Mouse (Mus musculus) spleen, postnatal 4 days (tissue): Measurements from ENCODE around the gene Vmac.

Experiments
- DNase-seq, 2 experiments: peaks; one replicate each; pipeline ENCODE4 v3.0.0; 2022; ENCODE audit warnings: low spot score in 2 of 2

The Vmac gene

DNA sequence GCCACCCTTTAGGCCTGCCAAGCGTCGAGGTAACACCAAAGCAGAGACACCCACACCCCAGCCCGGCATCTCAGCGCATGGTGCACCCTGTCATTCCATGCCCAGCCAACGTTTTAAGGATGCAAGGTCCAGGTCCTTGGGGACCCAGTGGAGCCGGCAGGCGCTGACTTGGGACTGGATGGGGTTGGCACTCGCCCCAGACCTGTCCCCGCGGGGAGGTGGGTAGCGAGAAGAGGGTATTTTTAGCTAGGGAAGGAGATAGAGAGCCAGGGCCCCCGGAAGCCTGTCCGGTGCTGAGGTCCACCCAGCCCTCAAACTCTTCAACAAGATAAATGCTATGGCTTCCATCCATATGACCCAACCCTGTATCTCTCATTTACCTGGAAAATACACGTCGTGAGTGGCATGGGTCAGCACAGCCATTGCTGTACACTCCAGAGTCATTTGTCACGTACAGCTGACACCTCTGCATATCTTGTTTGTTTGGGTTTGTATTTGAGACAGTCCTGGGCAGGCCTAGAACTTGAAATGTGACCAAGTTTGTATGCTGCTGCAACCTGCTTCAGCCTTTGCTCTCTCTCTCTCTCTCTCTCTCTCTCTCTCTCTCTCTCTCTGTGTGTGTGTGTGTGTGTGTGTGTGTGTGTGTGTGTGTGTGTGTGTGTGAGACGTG, 22.4 kb upstream of the Vmac start:
- DNase-seq = no peak

DNA sequence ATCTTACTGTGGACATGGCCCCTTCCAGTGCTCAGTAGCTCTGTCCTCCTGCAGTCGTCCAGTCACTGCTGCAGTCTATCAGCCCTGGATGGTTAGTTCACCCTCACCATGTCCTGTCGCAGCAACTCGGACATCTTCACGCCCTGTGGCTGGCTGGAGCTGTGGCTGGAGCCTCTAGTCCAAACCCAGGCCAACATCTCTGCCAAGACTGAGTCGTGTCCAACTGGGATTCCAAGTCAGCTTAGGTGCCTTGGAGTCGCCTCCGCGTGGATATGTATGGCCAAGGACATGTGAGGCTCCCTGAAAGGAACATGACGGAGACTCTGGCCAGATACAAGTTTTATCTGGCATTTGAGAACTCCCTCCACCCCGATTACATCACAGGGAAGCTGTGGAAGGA, 20.4 kb upstream of the Vmac start:
- no peak for DNase-seq

DNA sequence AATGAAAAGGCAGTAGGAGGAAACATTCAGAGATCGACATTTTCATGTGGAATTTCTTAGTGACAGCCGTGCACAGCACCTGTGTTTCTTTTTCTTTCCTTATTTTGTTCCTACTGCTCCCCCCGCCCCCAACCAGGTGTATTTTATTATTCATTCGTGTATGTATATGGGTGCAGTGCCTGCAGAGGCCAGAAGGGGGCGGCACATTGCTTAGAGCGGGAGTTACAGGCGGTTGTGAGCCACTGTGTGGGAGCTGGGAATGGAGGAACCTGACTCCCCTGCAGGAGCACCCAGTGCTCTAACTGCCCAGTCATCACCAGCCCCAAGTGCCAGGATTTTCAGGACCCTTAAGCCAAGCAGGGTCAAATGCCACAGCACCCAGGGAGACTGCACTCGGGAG, 18.7 kb upstream of the Vmac start:
- DNase-seq = no peak

DNA sequence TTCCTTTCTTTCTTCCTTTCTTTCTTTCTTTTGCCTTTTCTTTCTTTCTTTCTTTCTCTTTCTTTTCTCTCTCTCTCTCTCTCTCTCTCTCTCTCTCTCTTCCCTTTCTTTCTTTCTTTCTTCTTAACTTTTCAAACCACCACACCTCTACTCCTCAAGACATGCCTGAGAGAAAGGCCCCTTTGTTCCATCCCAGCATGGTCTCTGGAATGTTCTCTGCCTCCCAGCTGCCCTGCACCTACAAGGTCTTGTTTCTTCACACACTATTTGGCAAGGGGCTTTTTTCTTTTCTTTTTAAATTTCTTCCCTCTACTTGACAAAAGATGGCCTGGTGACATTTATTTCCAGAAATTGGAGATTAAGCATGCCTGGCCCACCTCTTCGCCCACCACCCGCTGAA, 11.8 kb upstream of the Vmac start:
- DNase-seq = no peak

DNA sequence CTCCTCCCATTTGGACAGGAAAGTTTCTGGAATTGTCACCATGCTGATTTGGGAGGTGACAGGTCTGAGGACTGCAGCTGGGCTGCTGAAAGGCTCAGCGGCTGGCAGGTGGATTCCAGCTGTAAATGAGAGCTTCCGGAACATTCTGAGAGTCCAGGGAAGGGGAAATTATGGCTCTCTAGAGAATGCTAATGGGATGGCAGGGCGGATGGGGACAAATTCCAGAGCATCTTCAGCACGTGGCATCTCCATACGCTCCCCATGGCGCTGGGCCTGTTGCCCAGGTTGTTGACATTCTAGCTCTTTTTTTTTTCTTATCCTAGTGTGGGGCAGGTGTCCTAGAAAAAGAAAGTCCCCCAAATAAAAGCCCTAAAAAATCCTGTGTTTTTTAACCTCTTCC, 11.3 kb upstream of the Vmac start:
- DNase-seq = no peak

DNA sequence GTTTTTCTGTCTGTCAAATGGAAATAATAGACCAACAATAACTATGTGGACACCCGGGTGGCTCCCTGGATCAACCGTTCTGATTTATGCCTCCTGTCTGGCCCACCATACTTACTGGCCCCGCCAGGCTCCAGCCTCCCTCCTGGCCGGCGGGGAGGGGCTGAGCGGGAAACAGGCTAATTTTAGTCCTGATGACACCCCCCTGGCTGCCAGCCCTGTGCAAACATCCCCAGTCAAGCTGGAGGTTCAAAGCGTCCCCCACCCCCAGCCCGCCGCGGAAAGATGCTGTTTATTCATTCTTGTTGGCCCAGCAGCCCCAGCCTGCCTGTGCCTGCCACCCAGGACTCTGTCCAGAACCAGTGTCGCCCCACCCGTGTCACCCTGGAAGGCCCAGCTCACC, 10.3 kb upstream of the Vmac start:
- DNase-seq = no peak

DNA sequence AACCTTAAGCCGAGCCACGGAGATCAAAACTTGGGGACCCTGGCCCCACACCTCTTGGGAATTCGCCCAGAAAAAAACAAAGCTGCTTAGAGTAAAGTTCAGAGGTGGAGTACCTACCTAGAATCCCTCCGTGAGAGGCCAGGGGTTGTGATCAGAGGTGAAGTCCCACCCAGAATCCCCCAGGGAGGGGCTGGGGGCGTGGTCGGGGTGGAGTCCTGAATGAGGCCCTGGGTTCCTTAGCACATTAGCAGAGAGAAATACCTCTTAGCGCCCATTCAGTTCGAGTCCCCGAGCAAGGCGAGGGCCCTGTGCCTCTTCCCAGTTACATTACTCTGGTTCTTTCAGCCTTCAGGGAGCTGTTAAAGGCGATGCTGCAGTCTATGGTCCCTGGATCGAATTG, 9.8 kb upstream of the Vmac start:
- peak in 1 of 2 experiments; percentile 33 for DNase-seq

DNA sequence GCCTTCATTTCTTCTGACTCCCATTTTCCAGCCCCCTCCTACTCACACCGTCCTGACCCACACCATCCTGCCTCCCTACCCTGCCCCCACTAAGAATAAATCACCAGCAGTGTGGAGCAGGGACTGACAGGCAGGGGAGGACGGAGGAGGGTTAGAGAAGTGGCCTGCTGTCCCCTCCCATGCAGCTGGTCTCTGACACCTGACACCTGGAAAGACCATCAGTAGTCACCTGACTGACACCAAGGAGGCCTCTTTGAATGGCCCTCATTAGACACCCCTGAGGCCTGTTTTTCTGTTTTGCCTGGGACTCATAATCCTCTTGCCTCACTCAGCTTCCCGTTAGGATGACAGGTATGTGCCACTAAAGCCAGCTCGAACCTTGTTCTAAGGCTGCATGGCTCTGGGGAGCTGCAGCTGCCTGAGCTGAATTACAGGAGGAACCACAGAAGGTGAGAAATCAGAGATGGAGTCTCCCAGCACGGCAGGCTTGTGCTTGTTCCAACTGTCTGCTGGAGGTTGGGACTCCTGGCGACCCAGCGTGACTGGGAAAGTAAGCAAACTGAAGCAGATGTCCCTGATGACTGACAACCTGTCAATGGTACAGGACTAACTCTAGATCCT, 9.3 kb upstream of the Vmac start:
- DNase-seq = no peak

DNA sequence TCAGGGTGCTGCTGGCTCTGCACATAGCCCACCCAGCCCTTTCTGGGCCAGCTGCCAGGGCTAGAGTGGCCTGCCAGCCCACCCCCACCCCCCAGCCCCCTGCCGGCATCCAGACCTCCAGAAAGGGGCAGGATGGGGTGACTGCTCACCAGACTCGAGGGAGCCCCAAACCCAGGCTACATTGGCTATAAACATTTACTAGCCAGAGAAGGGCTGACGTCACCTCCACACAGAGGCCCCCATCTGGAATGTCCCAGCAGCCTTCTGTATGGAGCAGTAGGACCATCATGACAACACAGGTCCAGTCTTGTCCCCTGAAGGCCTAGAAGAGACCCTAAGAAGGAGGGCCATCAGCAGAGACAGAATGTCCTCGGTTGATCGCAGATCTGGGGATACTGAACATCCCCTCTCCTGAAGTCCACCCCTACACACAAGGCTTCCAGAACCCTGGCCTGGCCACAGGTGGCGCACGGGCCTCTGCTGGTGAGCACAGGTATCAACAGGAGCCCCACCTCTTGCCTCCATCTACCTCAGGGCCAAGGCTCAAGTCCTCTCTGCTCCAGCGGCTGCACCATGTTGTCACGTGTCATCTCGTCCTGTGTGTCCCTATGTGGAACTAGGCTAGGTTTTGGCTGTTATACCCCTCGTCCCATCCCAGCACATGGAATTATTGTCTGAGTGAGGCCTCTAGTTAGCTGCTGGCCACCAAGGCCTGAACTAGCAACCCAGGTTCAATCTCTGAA, 5.8 kb upstream of the Vmac start:
- no peak for DNase-seq

DNA sequence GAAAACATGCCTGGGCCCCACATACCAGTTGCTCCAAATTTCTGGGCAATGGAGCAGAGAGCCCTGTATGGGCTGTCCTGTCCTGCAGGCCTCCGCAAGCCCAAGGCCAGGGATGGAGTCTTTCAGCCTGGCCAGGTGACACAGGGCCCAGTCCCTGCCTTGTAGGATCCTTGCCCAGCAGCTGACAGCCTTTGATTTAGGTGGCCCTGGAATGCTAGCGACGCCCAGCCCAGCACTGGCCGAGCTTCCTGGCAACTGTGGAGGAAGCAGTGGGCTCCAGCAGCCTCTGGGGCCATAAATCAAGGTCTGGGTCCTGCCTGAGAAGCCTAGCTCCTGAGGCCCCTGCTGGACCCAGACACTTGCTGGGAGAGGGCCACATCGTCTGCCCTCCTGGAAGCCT, 4.6 kb upstream of the Vmac start:
- no peak for DNase-seq

DNA sequence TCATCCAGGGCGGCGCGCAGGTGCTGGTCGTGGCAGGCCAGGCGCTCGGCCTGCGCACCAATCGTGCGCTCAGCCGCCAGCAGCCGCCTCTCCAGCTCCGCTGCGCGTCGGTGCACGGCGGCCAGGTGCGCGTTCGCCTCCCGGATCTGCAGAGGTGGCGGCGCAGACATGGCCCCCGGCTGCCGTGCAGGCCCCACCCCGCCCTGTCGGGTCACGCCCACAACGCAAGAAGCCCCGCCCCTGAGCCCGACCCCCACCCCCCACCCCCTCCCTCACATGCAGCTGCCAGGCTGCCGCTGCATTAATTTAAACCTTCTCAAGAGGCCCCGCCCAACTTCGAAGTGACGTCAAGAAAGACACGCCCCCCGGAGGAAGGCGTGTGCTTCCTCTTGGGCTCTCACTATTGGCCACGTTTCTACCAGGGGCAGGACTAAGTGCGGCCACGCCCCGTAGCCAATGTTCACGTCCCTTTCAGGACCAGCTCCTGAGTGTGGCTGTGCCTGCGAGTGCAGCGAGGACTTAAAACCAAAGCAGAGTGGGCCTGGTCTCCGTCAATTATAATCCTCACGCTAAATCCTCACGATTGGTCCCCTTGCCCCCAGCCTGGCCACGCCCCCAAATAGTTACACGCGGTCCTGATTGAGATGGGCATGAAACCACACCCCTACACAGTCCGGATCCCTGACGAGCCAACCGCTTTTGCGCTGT, 1.0 kb downstream of the Vmac start:
- peak; percentile 96 for DNase-seq

DNA sequence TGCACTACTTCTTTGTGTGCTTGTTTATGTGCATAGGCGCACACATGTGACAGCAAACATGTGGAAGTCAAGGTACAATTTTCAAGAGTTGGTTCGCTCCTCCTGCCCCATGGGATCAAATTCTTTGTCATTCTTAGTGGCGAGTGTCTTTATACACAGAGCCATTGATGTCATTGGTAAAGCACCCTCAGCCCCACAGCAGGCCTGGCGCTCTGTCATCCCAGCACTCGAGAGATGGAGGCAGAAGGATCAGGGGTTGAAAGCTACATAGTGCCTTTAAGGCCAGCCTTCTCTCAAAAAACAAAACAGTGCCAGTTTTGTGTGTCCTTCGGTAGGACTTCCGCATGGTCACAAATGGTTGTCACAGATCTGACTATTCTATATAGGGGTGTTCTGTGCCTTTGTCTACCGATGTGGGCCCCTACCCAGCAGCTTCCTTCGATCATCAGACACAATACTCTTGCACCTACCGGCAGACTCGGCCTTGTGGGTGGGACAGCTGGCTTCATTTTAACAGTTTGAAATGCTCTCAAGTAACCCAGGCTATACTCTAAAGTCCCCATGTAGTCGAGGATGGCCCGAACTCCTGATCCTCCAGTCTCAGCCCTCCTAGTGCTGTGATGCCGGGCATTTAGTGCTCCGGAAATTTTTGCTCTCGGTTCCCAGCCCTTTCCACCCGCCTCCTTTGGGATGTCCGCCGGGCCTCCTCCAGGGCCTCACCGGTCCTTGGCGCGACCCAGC, 1.7 kb downstream of the Vmac start:
- peak in 1 of 2 experiments; percentile 69 for DNase-seq

DNA sequence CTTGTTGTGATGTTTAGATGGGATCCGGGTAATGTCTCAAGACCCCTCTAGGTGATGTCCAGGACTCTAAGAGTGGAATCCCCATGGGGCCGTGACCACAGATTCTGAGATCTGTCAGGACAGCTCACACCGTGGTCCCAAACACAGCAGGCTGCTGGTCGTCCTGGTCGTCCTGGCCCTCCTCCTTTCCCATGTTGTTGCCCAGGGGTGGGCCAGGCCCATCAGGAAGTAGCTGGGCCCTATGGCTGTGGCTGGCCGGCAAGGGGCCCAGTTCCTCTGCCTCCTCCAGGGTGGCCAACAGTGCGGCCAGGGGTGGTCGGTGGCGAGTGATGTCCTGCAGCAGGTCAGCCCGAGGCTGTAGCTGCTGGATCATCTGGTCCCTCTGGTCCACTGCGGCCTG, 2.5 kb downstream of the Vmac start:
- DNase-seq = no peak

DNA sequence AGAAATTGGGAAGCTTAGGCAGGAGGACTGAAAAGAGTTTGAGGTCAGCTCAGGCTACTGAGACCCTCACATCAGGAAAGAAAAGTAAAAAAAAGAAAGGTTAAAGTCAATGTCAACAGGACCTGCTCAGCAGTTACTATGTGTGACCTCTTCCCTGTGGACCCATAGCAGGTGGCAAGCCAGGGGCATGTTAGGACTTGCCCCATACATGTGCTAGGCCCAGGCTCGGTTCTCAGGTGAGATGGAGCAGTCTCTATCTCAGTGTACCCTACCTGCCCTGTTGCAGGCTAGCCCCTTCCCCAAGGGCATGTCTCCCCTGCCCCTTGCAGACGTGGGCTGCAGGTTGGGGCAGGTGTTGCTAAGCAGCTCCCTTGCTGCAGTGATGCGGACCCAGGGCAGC, 8.1 kb downstream of the Vmac start:
- DNase-seq = no peak

DNA sequence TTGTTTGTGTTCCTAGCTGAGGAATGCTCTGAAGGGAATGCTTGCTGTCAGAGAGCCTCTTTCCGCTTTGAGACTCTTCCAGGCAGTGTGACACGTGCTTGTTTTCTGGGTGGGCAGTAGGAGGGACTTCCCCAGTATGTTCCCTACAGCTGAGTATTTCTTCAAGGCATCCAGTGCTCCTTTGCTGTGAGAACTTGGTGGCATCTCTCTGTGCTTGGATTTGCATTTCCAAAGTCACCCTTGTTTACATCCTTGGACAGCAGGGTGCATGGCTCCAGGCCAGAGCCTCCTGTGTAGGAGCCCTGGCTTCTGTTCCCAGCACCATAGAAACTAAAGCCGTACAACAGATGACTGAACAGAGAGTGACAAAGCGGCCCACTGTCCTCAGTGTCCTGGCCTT, 9.1 kb downstream of the Vmac start:
- DNase-seq = no peak

DNA sequence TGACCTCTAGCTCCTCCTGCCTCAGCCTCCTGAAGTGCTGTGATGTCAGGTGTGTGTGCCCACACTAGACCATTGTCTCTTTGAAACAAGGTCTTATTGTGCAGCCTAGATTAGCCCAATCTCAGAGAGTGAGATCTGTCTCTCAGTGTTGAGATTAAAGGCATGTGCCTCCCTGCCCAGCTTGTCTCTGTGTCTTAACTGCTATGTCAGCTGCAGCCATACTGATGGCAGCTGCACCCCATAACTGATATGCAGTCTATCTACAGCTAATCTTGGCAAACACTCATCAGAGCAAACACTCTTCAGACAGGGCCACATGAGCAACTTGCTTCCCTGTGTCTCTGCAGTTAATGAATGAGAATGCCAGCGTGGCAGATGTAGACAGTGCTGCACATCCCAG, 11.3 kb downstream of the Vmac start:
- DNase-seq = no peak

DNA sequence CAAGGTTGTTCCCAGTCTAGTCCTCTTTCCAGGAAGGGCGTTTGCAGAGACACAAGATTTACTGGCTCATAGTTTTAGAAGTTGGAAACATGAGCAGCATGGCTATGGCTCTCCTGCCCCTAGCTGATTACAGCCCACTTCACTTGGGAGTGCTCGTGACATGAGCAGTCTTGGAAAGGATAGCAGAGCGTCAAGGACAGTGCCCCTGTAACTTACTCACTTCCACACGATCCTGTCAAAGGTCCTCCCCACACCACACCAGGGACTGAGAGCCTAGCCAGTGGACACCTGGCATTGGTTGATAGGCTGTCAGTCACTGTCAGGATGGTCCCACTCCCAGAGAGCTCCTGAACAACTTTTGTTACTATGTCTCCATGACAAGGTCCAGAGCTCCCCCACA, 14.8 kb downstream of the Vmac start:
- DNase-seq = no peak

DNA sequence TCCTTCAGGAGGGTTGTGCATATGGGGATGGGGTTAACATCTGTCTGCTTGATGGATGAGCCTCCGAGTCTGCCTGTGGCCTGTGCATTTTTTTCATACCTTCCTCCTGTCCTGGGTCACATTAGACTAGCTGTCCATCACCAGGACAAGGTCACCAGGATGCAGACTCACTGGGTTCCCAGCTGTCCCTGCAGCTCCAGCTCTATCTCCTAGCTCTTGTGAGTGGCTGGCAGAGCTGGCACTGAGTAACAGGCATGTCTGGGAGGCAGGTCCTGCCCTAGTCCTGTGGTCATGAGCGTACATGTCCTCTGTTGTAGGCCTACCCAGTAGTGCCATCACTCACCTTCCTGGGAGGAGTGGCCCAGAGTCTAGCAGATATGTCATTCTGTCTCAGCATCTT, 17.4 kb downstream of the Vmac start:
- DNase-seq = no peak

DNA sequence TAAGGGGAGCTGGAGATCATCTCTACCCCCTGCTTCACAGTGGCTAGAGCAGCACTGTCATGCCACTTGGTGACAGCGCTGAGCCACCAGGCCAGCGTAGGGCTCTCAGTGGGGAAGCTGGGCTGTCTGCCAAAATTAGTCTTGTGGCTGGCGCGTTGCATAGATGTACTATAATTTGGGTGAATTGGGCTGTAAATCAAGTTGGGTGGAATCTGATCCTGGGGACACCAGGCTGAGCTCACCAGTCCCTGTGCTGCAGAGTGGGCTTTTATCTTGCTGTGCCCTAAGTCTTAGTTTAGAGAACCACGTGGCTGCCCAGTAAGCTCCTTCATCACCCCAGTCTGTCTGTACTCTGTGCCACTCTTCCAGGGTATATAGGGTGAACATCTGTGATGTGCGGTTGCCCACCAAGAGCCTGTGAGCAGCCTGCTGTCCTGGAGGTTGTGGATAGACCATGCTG, 23.9 kb downstream of the Vmac start:
- no peak for DNase-seq

DNA sequence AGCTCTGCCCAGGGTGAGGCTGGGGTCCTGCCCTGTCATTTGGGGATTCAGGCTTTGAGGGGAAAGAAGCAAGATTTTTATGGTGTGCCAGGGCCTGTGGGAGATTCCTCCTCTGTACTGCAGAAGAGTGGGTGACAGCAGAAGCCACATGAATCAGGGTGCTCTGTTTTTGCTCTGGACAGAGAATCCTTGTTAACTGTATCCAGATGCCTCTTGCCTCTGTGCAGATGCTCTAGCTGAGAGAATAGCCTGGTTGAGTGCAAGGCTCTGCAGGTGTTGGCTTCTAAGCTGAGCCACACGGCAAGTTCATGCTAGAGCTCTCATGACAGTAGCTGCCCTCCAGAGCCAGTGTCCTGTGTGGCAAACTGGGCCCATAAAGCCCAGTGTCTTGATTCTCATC, 24.4 kb downstream of the Vmac start:
- no peak for DNase-seq

DNA sequence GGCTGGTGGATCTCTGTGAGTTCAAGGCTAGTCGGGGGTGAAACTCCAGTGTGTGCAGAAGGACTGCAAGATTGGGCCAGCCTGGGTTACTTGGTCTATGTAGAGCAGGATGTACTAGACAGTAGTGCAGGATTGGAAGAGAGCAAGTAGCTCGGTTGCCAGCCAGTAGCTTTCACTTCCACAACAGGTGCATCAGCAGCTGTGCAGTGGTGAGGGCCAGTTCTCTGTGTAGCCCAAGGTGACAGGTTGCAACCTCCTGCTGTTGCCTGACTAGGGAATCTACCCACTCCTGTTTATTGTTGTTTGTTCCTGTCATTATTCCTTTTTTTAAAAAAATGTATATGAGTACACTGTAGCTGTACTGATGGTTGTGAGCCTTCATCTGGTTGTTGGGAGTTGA, 29.1 kb downstream of the Vmac start:
- DNase-seq = no peak

DNA sequence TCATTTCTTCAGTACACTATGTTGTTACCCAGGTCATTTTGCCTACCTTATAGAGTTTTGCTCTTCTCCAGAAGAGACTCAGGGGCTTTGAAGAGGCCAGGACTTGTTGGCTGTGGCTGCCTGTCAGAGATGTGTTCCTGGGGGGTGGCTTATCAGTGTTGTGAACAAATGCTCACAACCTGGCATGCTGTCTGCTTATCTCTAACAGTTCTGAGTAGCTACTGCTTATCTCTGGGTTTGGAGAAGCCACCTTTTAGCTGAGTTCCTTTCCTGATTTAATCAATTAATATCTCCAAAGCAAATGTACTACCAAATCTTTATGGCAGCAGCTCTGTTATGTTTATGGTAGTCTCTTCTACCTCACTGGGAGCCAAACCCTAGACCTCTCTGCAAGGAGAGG, 29.8 kb downstream of the Vmac start:
- no peak for DNase-seq
